Mouse (Mus musculus): ENCODE data around the gene Ubtf.

The Ubtf gene

DNA sequence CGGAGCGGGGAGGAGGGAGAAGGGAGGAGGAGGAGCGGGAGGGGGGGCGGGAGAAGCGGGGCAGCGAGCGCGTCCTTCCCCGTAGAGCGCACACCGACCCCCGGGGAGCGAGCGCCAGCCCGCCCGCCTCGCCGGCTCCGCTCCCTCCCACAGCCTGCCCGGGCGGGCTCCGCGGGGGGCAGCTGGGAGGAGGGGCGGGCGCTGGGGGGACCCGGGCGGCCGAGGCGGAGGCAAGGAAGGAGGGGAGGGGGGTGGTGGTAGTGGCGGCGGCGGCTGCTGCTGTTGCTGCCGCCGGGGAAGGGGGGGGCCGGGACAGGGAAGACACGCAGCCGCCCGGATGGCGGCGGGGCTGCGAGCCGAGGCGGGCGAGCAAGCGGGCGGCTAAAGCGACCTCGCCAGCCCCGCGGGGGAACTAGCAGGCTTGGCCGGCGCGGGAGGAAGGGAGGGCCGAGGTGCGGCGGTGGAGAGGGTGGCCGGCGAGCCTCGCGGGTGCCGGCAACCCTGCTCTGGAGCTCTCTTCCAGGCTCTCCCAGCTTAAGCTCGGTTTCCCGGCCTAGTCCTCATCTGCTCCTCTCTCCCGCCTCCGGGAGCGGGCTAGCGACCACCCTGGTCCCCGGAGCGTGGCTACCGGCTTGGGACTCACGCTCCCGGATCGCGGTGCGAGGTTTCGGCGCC is 1.5 kb downstream of the Ubtf start:
- peak; percentile 62 for DNase-seq (ENCODE audit: low spot score)

DNA sequence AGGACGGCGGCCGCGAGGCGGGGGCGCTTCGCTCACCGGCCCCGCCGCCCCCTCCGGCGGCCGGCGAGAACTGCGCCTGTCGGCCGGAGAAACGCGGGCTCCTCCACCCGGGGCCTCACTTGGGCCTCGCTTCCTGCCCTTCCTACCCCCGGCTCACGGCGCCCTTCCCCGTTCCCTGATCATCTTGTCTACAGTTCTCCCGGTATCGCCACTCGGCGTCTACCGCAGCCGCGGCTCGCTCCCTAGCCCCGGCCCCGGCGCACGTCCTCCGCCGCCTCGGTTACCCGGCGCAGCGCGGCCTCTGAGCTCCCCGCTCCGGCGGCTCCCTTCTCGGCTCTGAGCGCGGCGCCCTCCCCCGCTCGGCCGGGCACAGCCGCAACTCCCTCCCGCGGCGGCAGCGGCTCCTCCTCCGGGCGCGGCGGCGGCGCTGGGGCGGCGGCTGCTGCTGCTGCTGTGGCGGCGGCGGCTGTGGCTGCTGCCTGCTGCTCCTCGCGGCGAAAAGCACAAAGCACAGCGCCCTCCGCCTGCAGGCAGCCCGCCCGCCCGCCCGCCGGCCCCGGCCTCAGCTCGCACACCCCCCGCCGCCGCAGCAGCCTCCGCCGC is 2.1 kb downstream of the Ubtf start:
- peak; percentile 59 for DNase-seq (ENCODE audit: low spot score)

DNA sequence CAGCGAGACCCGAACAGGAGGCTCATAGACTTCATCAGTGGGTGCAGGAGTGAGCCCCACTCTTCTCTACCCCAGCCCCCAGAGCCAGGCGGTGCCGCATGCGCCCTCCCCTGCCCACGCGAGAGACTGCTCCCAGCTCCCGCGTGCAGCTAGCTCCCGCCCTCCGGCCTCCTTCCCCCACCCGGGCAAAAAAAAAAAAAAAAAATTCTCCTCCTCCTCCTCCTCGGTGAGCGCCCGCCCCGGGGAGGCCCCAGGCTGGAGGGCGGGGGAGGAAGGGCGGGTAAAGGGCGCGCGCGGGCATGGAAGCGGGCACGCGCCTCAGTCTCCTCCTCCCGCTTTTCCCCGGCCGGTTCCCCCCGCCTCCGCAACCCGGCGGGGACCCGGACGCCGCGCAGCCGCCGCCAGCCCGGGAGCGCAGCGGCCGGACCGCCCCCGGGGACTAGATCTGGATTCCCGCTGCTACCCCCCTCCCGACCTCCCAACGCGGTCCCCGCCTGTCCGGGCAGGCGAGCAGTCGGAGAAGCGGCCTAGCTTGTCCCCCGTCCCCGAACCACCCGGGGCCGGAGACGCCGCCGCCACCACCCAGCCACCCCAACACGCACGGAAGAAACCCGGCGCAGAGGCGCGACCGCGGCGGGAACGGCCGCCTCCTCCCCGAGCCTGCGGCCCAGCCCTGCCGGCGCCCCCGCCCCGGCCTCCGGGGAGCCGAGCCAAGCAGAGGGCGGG is 2.8 kb downstream of the Ubtf start:
- DNase-seq (ENCODE audit: low spot score): peak; percentile 85

DNA sequence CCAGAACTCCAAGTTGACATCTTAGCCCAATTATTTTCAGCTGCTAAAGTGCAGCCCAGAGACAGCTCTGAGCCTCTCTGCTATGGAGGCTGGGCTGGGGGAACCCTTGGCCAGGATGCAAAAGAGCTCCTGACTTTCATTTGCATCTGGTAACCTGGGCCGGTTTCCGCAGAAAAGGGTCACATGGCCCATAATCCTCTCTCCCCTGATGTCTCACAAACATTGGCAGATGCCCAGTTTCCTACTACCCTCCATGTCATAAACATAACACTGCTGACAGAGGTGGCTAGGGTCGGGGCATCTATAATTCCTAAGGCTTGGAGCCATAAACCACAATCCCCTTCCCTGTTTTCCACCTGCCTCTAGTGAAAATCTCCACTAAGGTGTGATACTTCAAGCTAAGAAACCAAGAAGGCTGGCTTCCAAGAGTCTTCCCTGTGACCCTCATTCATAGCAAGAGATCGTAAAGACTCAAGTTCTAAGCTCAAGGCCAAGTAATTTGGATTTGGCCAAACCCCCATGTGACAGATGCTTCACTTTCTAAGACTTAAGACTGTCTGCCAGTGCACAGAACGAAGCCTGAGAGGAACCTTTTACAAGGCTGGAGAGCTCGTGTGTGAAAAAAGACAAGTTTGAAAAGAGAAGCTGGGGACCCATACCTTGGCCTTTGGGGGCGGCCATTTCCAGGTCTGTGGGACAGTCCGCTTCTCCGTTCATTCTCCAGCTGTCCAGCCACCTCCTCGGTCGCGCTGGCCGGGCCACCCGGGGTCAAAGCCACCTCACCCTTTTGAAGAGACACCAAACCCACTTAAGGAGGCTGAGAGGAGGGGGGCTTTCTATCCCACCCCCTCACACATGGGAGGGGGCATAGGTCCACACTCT is 3.6 kb downstream of the Ubtf start:
- no peak for DNase-seq (ENCODE audit: low spot score)

DNA sequence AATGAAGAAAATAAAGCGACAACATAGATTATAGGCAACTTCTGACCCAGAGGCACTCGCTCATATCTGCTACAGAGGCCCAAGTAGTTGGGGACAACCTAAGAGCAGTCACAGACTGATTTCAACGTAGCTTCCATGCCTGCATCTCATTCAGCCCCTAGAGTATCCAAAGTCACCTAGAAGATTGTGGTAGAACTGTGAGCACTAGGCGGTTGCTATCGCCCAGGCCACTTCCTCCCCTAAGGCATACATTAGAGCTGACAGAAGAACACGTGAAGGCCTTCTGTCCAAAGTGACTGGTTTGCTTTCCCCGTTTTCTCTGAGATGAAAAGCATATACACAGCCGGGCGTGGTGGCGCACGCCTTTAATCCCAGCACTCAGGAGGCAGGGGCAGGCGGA is 5.2 kb downstream of the Ubtf start:
- no peak for DNase-seq (ENCODE audit: low spot score)

DNA sequence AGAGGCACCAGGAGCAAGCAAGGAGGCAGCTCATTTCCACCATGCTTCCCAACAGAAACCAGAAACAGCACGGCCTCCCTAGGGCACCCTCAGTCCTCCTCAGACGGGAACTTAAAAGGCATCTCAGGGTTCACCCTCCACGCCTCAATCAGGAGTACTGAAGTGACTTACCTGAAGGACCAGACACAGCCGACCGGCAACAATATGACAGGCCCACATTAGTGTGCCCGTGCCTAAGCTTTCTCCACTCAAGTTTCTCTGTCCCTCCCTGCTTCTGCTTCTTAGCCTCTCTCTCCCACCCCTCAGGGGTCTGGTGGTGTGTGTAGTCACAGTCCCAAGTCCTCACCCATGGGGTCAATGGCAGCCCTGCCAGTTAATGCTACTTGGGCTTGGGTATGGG is 7.0 kb downstream of the Ubtf start:
- DNase-seq (ENCODE audit: low spot score): no peak

DNA sequence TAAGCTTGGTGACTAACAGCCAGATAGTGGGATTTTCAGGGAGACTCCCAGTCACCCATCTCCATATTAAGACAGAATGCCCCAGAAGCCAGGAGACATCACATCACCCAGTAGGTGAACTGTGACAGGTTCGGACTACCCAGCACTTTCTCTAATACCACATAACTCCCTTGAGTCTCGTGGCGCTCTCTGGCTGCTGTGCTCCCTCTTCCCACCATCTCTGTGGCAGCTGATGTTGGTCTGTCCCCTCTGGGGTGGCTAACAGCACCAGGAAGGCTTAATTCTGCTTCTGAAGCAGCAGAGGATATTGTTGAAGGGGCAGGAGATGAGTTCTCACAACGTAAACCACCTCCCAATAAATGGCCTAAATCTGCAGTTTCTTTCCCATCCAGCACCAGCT is 7.6 kb downstream of the Ubtf start:
- no peak for DNase-seq (ENCODE audit: low spot score)

DNA sequence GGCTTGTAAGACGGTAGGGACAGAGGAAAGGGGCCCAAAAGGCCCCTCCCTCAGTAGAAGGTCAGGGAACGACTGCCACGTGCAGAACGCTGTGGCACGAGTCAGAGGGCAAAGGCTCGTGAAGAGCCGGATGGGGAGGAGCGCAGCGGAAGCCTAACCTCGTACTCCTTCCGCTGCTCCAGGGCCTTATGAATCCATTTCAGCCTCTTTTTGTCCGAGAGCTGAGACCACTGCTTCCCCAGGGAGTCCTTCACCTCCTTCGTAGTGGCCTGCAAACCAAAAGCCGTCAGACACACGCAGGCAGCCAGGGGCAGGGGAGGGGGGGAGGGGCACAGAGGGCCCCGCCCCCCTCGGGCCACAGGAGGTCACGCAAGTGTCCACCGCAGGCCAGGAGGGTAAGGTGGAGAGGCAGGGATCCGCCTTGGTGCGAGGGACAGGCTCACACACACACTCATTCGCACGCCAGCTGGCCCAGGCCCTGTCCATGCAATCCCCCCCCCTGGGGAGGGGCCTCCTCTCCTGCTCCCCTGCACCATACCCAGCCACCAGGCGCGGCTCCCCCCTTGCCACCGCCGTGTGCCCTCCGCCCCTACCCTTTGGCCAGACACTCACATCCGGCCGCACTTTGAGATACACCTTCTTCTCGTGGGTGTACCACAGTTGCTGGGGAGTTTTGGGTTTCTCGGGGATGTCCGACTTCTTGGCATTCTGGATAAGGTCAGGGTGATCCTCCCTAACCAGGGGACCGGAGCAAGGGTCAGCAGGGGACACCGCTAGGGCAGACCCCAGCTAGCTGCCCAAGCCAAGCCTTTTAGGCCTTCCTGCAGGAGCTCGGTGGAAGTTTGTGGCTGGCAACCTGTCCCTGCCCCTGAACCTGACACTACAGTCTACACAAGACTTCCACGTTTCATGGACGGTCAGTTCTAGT is 8.5 kb downstream of the Ubtf start:
- DNase-seq (ENCODE audit: low spot score): no peak

DNA sequence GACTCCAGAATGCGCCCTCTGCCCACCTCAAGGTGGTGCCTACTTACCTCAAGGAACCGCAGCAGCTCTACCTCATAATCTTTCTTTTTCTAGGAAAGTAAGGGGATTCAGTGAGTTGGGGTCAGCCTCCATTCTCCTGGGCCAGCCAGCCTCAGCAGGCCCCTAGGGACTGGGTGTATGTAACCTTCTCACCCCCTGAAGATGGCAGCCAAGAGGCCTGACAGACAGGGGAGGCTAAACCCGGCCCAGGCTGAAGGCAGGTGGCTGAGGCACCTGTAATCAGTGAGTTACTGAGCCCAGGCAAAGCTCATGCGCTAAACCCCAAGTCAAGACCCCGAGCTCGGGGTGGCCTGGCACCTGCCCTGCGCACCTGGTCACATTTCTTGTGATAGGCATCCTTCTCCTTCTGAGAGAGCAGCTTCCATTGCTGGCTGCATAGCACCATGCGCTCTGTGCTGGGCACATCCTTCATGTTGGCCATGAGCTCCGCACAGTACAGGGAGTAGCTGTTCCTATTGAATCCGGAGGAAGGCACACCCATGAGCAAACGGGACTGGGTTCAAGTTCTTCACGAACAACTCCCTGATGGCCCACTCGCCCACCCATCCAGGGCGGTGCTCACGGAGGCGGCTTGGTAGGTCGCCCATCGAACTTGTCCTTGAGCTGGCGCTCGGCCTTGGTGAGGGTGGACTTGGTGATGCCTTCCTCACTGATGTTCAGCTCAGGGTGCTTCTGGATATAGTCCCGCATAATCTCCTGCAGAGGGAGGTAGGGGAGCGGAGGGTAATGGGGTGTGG is 9.5 kb downstream of the Ubtf start:
- no peak for DNase-seq (ENCODE audit: low spot score)

DNA sequence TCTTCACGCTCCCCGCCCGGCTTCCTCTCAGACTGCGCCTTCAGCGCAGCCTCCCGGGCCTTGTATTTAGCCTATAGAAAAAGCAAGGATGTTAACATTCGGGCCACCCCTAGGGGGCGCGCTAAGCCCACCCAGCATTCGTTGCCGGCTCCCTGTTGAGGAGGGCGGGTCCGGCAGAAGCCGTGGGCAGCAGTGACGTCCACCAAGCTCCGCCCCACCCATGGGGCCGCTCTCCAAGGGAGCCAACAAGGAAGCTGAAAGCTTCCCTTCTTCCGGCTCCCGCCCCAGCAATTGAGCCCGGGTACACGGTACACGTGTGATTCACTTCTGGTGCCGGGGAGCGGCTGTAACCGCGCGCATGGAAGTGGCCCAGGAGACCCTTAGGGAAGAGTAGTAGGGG is 10.6 kb downstream of the Ubtf start:
- DNase-seq (ENCODE audit: low spot score): peak; percentile 97

DNA sequence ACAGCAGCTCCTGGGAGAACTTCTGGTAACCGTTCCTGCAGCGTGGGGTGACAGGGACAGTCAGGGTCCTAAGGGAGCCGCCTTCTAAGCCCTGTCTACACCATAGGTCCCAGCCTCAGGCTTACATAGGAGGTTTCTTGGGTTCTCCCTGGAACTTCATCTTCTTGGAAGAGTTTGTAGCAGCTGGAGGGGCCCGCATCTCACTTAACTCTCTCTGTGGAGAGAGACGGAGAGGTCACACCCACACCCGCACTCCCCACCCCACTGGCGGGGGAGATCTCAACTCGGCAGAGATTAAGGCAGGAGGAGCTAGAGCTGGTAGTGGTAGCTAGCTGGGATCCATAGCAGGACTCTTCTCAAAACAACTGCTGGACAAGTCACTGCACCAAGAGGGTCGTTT is 11.4 kb downstream of the Ubtf start:
- no peak for DNase-seq (ENCODE audit: low spot score)

DNA sequence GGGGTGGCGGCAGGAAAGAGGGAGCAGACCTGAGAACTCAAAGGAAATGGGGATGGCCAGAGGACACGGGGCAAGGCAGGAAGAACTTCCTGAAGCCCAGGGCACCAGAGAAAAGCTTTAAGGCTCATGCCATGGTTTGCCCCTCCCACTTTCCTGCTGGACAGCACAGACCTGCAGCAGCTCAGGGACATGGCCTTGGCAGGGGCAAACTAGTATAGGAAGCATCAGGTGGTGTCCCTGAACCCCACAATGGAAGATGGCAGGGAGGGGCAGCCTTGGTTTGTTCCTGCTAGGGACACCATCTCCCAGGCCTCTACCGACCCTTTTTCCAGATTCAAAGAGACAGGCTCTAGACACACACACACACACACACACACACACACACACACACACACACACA is 14.2 kb downstream of the Ubtf start:
- no peak for DNase-seq (ENCODE audit: low spot score)

DNA sequence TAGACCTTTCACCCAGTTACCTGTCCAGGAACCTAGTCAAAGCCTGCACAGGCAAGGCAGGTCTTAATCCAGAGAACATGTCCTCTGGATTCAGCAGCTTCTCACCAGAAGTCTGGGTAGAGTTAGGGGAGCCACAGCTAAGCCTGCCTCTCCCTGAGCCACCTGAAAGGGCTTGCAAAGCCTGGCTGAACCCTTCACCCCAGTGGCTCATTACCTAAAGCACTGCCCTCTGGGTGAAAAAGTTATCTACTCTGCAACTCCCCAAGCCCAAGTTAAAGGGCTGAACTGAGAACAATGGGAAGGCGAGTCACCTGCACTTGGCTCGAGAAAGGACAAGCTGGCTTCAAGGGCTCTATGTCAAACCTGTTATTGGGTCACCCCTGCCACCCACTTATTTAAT is 15.4 kb downstream of the Ubtf start:
- DNase-seq (ENCODE audit: low spot score): no peak

DNA sequence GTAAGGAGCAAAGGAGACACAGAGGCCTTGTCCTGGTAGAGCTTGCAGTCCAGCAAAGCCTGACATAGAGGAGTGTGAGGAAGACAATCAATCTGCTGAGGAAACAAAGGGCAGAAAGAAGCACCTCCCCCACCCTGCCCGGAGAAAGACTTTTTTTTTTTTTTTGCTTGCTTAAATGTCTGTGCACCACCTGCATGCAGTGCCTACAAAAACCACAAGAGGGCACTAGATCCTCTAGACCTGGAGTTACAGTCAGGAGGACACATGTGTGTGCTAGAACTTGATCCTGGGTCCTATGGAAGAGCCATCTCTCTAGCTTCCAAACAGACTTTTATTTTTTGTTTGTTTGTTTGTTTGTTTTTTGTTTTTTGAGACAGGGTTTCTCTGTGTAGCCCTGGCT is 19.7 kb downstream of the Ubtf start:
- DNase-seq (ENCODE audit: low spot score): no peak

DNA sequence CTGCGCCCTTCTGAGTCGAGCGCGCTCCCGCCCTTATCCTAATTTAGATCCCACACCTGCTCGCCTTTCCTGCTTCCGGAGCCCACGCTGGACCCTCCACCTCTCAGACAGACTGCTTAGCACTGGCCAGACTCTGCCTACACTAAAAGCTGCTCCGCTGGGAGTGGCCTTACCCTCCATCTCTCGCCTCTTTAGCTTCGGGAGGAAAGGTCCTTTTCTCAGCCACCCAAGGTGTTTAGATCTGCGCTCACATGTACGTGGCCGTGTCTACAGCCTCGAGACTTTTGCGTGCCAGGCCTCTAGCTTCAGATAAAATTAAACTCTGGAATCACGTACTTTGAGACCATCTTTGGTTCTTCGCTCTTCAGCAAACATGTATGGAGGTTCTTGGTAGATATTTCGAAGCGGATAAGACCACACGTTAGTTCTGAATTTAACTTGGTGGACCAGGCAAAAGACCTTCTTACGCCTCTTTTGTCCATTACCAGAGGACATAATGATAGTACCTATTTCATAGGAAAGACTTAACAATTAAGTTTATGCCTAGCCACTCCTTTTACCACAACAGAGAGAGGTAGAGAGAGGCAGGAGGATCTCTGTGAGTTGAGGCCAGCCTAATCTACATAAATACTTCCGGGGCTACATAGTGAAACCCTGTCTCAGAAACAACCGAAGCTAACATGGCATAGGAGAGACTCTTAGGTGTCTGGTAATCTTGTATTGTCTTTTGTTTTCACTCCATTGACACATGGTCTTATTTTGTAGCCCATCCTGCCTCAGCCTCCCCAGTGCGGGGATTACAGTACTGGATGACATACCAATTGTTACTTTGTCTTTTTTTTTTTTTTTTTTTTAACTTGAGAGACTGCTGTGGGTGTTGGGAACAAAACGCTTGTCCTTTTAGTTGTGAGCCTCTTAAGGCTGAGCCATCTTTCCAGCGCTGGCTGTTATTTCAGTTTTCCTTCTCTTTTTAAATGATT is 21.7 kb downstream of the Ubtf start:
- no peak for DNase-seq (ENCODE audit: low spot score)

DNA sequence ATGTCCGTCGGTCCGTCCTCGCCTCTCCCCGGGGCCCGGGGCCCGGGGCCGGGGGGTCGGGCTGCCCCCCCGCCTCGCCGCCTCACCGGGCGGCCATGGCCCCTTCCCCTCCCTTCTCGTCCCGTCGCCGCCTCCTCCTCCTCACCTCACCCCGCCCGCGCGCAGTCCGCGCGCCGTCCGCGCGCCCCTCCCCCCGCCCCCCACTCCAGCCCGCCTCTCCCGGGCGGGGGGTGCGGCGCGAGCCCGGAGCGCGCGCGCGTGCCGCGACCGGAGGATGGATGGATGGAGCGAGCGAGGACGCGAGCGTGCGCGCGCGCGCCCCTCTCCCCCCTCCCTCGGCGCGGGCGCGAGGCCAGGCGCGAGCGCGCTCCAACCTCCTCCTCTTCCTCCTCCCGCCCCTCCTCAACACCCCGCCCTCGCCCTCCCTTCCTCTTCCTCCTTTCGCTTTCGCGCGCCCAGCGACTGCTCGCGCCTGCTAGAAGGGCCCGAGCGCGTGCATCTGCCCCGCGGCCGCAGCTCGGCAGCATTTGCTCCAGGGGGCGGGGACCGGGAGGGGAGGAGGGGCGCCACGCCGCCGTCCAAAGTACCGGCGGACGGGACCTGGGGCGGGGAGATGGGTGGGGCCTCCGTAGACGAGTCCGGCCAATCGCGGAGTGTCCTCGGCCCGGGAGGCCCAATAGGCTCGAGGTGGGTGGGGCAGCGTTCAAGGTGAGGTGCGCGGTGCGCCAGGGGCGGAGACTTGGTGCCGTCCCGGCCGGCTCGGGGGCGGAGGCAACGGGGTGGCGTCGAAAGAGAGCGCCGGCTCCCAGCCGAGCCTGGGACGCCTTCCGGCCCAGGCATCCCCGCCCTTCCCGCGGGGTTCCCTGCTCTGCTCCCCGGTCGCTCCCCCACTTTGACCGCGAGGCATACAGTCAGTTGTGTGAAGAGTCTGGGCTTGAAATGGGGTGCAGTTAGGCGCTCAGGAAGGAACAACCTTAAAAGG is 22.8 kb downstream of the Ubtf start, which contains the start of gene Atxn7l3:
Gene Atxn7l3 (minus strand): TSS at position 141 of the 982 bp plus-strand sequence.
- DNase-seq (ENCODE audit: low spot score): peak; percentile 93

DNA sequence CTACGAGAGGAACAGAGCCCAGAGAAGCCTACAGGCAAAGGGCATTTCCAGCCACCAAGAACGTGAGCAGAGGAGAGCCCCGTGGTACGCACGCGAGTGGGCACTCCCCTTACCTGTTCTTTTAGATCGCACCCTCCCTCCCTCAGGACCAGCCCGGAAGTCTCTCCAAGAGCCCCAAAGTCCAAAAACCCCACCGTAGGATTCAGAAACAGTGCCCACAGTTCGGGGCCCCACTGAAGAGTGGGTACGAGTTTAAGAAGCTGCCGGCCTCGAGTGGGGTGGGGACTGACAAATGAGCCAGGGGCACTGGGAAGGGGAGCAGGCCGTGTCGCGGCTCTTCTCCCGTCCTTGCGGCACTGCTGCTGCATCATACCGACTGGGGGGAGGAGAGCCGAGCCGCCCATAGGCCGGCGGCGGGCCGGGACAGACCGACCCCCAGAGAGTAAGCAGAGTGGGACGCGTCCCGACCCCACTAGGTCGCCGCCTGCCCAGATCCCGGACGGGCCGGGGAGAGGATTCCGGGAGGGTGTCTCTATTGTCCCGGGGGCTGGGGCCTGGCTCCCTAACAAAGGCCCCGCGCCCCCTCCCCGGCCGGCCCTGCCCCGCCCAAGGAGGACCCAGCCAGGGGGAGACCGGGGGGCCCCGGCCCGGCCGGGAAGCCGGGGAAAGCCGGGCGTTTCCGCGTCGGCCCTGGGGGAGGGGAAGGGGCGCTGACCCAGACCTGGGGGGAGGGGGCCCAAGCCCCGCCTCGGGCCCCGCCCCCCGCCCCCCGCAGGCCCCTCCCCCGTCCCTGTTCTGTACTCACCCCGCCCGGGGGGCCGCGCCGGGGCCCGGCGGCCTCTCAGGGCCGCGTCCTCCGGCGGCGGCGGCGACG is 23.7 kb downstream of the Ubtf start:
- DNase-seq (ENCODE audit: low spot score): peak; percentile 58
